ENCODE assay signal across 16 mouse cellular contexts in the genomic region with DNA sequence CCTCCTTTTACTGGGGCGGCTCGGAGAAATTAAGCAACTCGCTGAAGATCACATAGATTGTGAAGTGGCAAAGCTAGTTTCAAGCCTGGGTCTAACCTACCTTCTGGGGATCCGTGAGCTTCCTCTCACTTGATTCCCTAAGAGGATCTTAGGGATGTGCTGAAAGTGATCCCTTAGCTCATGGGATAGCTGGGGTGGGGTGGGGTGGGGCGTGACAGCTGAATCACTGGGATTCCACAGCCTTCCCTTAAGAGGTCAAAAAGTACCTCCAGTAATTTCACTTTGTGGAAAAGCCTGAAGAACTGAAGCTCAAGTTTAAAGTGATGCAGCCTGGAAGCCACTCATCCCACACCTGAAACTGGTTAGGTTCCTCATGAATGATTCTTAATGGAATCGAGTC.
"Had no signal": no experiment of that assay in that cellular context is flagged by ENCODE, and none has a peak within 500 bp of the region (broad histone marks: within the 10 kb centered on the region; RNA-seq: fewer than 3 reads in every experiment).

No protein-coding gene starts in this region.

- H3K4me3 ChIP-seq: left cerebral cortex, adult 2 months; limb, embryonic 10.5 days; midbrain, embryonic 15.5 days; neural tube, embryonic 13.5 days had no signal

- H3K4me2 ChIP-seq: midbrain, embryonic 15.5 days; neural tube, embryonic 13.5 days had no signal

- ATAC-seq: lung, postnatal 0 days; midbrain, embryonic 15.5 days had no signal

- H3K9me3 ChIP-seq: limb, embryonic 10.5 days; midbrain, embryonic 15.5 days; neural tube, embryonic 13.5 days had no signal

- H3K9ac ChIP-seq: liver, embryonic 14.5 days; midbrain, embryonic 15.5 days; neural tube, embryonic 13.5 days had no signal

- H3K27ac ChIP-seq: left cerebral cortex, adult 2 months; limb, embryonic 10.5 days; liver, embryonic 14.5 days; midbrain, embryonic 15.5 days; neural tube, embryonic 13.5 days had no signal

- H3K36me3 ChIP-seq: midbrain, embryonic 15.5 days; neural tube, embryonic 13.5 days had no signal

- H3K27me3 ChIP-seq: midbrain, embryonic 15.5 days; neural tube, embryonic 13.5 days had no signal

- DNase-seq: kidney, adult 9 months; kidney, postnatal 10 days; kidney, postnatal 4 days; lung, adult 2 months; lung, postnatal 36 days; retina, postnatal 1 day; right cerebral cortex, postnatal 4 days; spleen, adult 18-20 months; thymus, adult 2 months; thymus, postnatal 36 days had no signal
